Mouse (Mus musculus) C2C12 (cell line): ENCODE data around the gene Ino80. TPM values are rescaled to one million over a fixed set of nuclear protein-coding genes. Genes with fewer than 3 reads are reported as not detected.

Experiments used
- H3K27me3 ChIP-seq: one replicate; pipeline ENCODE4 v1.6.1; 2011; ENCODE audit not compliant: control insufficient read depth, insufficient read depth, insufficient read length
- H3K36me3 ChIP-seq: one replicate; pipeline ENCODE4 v1.6.1; 2011; ENCODE audit not compliant: control insufficient read depth, insufficient read depth
- H3K4me3 ChIP-seq: one replicate; pipeline ENCODE4 v1.5.1; 2011; ENCODE audit warnings: mild to moderate bottlenecking, control low read depth; ENCODE audit not compliant: poor library complexity, insufficient read depth, severe bottlenecking
- H3K79me2 ChIP-seq: one replicate; pipeline ENCODE4 v1.6.1; 2011; ENCODE audit not compliant: control insufficient read depth, insufficient read depth
- H3K79me3 ChIP-seq: one replicate; pipeline ENCODE4 v1.6.1; 2011; ENCODE audit warnings: low read depth, control low read depth
- H3ac ChIP-seq: one replicate; pipeline ENCODE3; 2011; ENCODE audit warnings: low read depth; ENCODE audit not compliant: control insufficient read depth, insufficient read length
- CEBPB ChIP-seq: IDR thresholded peaks from one replicate; pipeline ENCODE4 v1.6.1; 2011; ENCODE audit warnings: low read depth, mild to moderate bottlenecking, control low read depth, moderate library complexity
- CTCF ChIP-seq: IDR thresholded peaks from one replicate; pipeline ENCODE4 v1.5.1; 2011; ENCODE audit not compliant: control insufficient read depth, insufficient read depth, insufficient read length
- FOSL1 ChIP-seq: IDR thresholded peaks from one replicate; pipeline ENCODE4 v1.8.0; 2011; ENCODE audit warnings: mild to moderate bottlenecking, low read length; ENCODE audit not compliant: poor library complexity, insufficient read depth, severe bottlenecking
- MAX ChIP-seq: IDR thresholded peaks from one replicate; pipeline ENCODE4 v1.6.1; 2011; ENCODE audit warnings: mild to moderate bottlenecking, control low read depth
- MYOD1 ChIP-seq: IDR thresholded peaks from one replicate; pipeline ENCODE4 v1.6.1; 2011; ENCODE audit warnings: low read depth; ENCODE audit not compliant: control insufficient read depth, insufficient read length
- MYOG ChIP-seq: IDR thresholded peaks from one replicate; pipeline ENCODE4 v1.6.1; 2011; ENCODE audit not compliant: control insufficient read depth, insufficient read length; ENCODE audit errors: extremely low read depth
- USF1 ChIP-seq: IDR thresholded peaks from one replicate; pipeline ENCODE4 v1.6.1; 2011; ENCODE audit warnings: low read depth, mild to moderate bottlenecking, control low read depth, moderate library complexity
- polyA plus RNA-seq: library from polyadenylated mRNA; unstranded; fragments of >200 nt; fragmentation: generic; extraction: Trizol; gene quantifications from one replicate; pipeline ENCODE4 v1.2.1, GENCODE M21; 2012; ENCODE audit warnings: missing spikeins

The Ino80 gene
- polyA plus RNA-seq, 1 experiment = 5.7 TPM

DNA sequence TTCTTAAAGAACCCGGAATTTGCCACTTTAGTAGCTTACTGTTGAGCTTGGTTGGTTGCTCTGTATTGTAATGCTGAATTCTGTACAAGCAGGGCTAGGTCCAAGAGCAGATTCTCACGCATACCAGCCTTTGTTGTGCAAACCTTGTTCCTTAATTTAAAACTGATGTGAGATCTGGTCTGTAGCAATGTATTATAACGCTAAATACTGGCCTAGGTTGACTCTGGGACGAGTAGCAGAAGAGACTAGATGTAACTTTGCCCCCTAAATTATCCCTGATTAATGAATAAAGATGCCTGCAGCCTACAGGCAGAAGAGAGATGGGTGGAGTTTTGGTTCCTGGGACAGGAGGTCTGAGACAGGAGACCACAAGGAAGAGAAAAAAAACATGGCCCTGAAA is 13.5 kb downstream of the Ino80 start:
- Histone ChIP-seq H3ac (no peak overlapping the region), H3K79me2 (peaks cover 100% of the 10 kb centered on the region), H3K27me3 (no peaks in the 10 kb centered on the region), H3K36me3 (peaks cover 25% of the 10 kb centered on the region), H3K4me3 (no peak overlapping the region), H3K79me3 (peaks cover 76% of the 10 kb centered on the region)
- TF ChIP-seq MYOG = no peak
- TF ChIP-seq CTCF = no peak
- TF ChIP-seq USF1 = no peak
- TF ChIP-seq MYOD1 = no peak
- no peak for TF ChIP-seq FOSL1
- TF ChIP-seq MAX = no peak
- TF ChIP-seq CEBPB = no peak

DNA sequence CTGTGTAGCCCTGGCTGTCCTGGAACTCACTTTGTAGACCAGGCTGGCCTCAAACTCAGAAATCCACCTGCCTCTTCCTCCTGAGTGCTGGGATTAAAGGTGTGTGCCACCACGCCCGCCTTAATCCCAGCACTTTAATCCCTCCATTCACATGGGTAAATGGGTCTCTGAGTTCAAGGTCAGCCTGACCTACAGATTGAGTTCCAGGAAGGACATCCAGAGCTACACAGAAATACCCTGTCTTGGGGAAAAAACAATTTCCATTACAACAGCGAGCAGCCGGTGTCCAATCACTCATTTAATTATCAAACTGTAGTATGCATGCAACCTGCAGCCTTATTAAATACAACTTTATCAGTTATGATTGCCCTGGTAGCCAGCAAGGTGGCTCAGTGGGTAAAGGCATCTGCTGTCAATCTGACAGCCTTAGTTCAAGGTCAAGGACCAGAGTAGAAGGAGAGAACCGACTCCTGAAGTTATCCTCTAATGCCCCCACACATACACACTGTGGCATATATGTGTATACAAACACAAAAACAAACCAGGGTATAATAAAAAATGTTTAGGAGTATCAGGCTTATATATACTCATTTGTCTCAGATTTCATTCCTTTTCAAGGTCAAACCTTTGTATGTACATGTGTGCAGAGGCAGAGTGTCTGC is 14.2 kb downstream of the Ino80 start:
- Histone ChIP-seq H3K36me3 (peaks cover 25% of the 10 kb centered on the region), H3ac (no peak overlapping the region), H3K4me3 (no peak overlapping the region), H3K79me2 (peaks cover 96% of the 10 kb centered on the region), H3K27me3 (no peaks in the 10 kb centered on the region), H3K79me3 (peaks cover 71% of the 10 kb centered on the region)
- TF ChIP-seq CEBPB = no peak
- no peak for TF ChIP-seq FOSL1
- TF ChIP-seq MAX = no peak
- TF ChIP-seq USF1 = no peak
- TF ChIP-seq MYOD1 = no peak
- TF ChIP-seq MYOG = no peak
- TF ChIP-seq CTCF = no peak

DNA sequence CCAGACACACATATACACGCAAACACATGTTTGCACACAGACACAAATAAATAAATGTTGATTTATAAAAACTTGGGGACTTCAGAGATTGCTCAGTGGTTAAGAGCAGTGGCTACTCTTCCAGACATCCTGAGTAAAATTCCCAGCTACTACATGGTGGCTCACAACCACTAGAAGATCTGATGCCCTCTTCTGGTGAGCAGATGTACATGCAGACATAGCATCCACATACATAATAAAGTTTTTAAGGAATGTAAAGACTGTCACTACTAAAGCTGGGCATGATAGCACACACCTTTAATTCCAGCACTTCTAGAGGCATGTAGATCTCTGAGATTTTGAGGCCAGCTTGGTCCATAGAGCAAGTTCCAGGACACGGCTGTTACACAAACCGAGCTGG is 16.5 kb downstream of the Ino80 start:
- peaks cover 33% of the 10 kb centered on the region for H3K36me3 ChIP-seq
- no peak overlapping the region for H3ac ChIP-seq
- H3K4me3 ChIP-seq = no peak overlapping the region
- H3K27me3 ChIP-seq = no peaks in the 10 kb centered on the region
- TF ChIP-seq MYOD1 (no peak), USF1 (no peak), MAX (no peak), MYOG (no peak), CEBPB (no peak), FOSL1 (no peak), CTCF (no peak)
- peaks cover 54% of the 10 kb centered on the region for H3K79me3 ChIP-seq
- H3K79me2 ChIP-seq = peaks cover 73% of the 10 kb centered on the region

GRCm38 (mm10) chr2:119454558-119454957 is 22.9 kb downstream of the Ino80 start:
- Histone ChIP-seq H3K36me3 (peaks cover 65% of the 10 kb centered on the region), H3K79me3 (peaks cover 6% of the 10 kb centered on the region), H3K4me3 (no peak overlapping the region), H3ac (no peak overlapping the region), H3K27me3 (no peaks in the 10 kb centered on the region), H3K79me2 (peaks cover 9% of the 10 kb centered on the region)
- TF ChIP-seq MAX (no peak), MYOG (no peak), CTCF (no peak), USF1 (no peak), CEBPB (no peak)

DNA sequence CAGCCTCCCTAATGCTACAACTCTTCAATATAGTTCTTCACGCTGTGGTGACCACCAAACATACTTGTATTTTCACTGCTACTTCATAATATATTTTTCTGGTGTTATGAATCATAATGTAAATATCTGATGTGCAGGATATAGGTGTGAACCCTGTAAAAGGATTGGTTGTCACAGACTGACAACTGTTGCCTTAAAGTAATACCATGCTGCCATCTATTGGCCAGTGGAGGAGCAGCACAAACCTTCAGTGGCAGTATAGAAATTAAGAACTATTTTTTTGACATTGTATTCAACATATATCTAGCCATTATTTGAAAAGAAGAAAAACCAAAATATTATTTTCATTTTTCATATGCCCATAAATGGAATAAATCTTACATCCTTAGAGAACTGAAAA is 40.5 kb downstream of the Ino80 start:
- TF ChIP-seq MYOD1 (no peak), MYOG (no peak), CTCF (peak; percentile 15), FOSL1 (no peak)
- Histone ChIP-seq H3K79me2 (no peaks in the 10 kb centered on the region), H3K36me3 (peaks cover 69% of the 10 kb centered on the region), H3K27me3 (no peaks in the 10 kb centered on the region), H3K79me3 (no peaks in the 10 kb centered on the region), H3K4me3 (no peak overlapping the region), H3ac (no peak overlapping the region)

GRCm38 (mm10) chr2:119436467-119436866 is 41.0 kb downstream of the Ino80 start:
- Histone ChIP-seq H3K79me2 (no peaks in the 10 kb centered on the region), H3K4me3 (no peak overlapping the region), H3ac (no peak overlapping the region), H3K79me3 (no peaks in the 10 kb centered on the region), H3K27me3 (no peaks in the 10 kb centered on the region), H3K36me3 (peaks cover 69% of the 10 kb centered on the region)
- TF ChIP-seq MYOG = no peak
- no peak for TF ChIP-seq FOSL1
- no peak for TF ChIP-seq MAX
- TF ChIP-seq CEBPB = no peak
- TF ChIP-seq CTCF = no peak
- no peak for TF ChIP-seq MYOD1
- no peak for TF ChIP-seq USF1
